Mouse (Mus musculus) liver, embryonic 16.5 days (tissue): ENCODE data around the gene Fkrp. TPM values are rescaled to one million over a fixed set of nuclear protein-coding genes. Genes with fewer than 3 reads are reported as not detected.

Experiments
- ATAC-seq: fragments of 200-750 bp; cut with Nextera tagmentation; 2 replicates; pipeline ENCODE4 v1.8.0; 2017; ENCODE audit warnings: low read depth, mild to moderate bottlenecking, moderate number of reproducible peaks, moderate library complexity
- H3K27ac ChIP-seq: fragments of 300-500 bp; sonication (generic); 2 replicates; pipeline ENCODE4 v1.5.1; 2014; ENCODE audit warnings: mild to moderate bottlenecking, low read length
- H3K27me3 ChIP-seq: fragments of 300-500 bp; sonication (generic); 2 replicates; pipeline ENCODE4 v1.6.1; 2014; ENCODE audit warnings: low read depth, low read length, mixed read lengths; ENCODE audit not compliant: control insufficient read depth, insufficient read depth
- H3K36me3 ChIP-seq: fragments of 300-500 bp; sonication (generic); 2 replicates; pipeline ENCODE4 v1.6.1; 2014; ENCODE audit warnings: mild to moderate bottlenecking; ENCODE audit not compliant: control insufficient read depth, insufficient read depth
- H3K4me1 ChIP-seq: fragments of 300-500 bp; sonication (generic); 2 replicates; pipeline ENCODE4 v1.6.1; 2014; ENCODE audit warnings: low read depth, low read length, mixed read lengths; ENCODE audit not compliant: control insufficient read depth
- H3K4me2 ChIP-seq: fragments of 300-500 bp; sonication (generic); 2 replicates; pipeline ENCODE4 v1.6.1; 2014; ENCODE audit warnings: low read depth, low read length, mixed read lengths
- H3K4me3 ChIP-seq: fragments of 300-500 bp; sonication (generic); 2 replicates; pipeline ENCODE4 v1.5.1; 2014; ENCODE audit warnings: low read depth, mild to moderate bottlenecking, low read length
- H3K9ac ChIP-seq: fragments of 300-500 bp; sonication (generic); 2 replicates; pipeline ENCODE4 v1.6.1; 2014; ENCODE audit warnings: low read depth, low read length
- H3K9me3 ChIP-seq: fragments of 300-500 bp; sonication (generic); replicated peaks from 2 replicates; pipeline ENCODE4 v1.6.1; 2016; ENCODE audit warnings: low read length; ENCODE audit not compliant: control insufficient read depth
- WGBS: fragments of 180-500 bp; shearing (Covaris S2); extraction: QIAGEN DNeasy Blood & Tissue Kit; methylation state at CpG from one replicate; pipeline ENCODE4 v1.1.7; 2014; ENCODE audit not compliant: insufficient replicate concordance; 5-methylcytosine and 5-hydroxymethylcytosine counted together
- polyA plus RNA-seq: library from polyadenylated mRNA; unstranded; fragments of >200 nt; fragmentation: Nextera tagmentation; extraction: Ambion mirVana; gene quantifications from 2 replicates; pipeline ENCODE4 v1.2.1, GENCODE M21; 2015

Fkrp gene
- polyA plus RNA-seq, 1 experiment from 2014 or later = 8.9 TPM

- H3K27me3 ChIP-seq = no peaks in the 10 kb centered on the region
- H3K4me3 ChIP-seq = peak overlapping the region; percentile 78
- peak overlapping the region; percentile 98 for H3K4me2 ChIP-seq
- peaks cover 2% of the 10 kb centered on the region for H3K36me3 ChIP-seq
- no peaks in the 10 kb centered on the region for H3K9me3 ChIP-seq
- peak overlapping the region; percentile 49 for H3K27ac ChIP-seq
- peak overlapping the region; percentile 65 for H3K9ac ChIP-seq
- no peak for ATAC-seq
- 6% methylated on average over 14 of the region's 14 CpGs for WGBS
- H3K4me1 ChIP-seq = peaks cover 33% of the 10 kb centered on the region
Measured at GRCm38 (mm10) chr7:16845072-16845819, 28.7 kb upstream of the Fkrp start.

DNA sequence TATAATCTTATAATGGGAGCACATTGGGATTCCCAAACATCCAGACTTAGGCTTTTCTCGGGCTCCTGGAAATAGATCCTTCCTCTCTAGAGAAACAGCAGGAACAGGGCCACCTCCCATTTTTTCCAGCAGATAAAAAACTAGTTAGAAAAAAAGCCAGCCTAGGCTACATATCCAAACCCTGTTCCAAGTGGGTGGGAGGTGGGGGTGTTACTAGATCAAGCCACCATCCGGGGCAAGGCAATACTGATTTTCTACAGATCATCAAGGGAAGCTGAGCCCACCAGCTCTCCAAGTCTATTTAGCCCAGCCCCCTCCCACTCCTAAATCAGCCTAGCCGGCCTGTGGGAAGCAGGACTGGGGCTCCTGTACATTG, 28.2 kb upstream of the Fkrp start:
- peak overlapping the region; percentile 65 for H3K9ac ChIP-seq
- peak overlapping the region; percentile 78 for H3K4me3 ChIP-seq
- H3K27me3 ChIP-seq = no peaks in the 10 kb centered on the region
- H3K4me1 ChIP-seq = peaks cover 33% of the 10 kb centered on the region
- no peaks in the 10 kb centered on the region for H3K9me3 ChIP-seq
- peak overlapping the region; percentile 98 for H3K4me2 ChIP-seq
- peak overlapping the region; percentile 49 for H3K27ac ChIP-seq
- ATAC-seq = no peak
- WGBS = 16% methylated on average over 3 of the region's 3 CpGs
- peaks cover 6% of the 10 kb centered on the region for H3K36me3 ChIP-seq

DNA sequence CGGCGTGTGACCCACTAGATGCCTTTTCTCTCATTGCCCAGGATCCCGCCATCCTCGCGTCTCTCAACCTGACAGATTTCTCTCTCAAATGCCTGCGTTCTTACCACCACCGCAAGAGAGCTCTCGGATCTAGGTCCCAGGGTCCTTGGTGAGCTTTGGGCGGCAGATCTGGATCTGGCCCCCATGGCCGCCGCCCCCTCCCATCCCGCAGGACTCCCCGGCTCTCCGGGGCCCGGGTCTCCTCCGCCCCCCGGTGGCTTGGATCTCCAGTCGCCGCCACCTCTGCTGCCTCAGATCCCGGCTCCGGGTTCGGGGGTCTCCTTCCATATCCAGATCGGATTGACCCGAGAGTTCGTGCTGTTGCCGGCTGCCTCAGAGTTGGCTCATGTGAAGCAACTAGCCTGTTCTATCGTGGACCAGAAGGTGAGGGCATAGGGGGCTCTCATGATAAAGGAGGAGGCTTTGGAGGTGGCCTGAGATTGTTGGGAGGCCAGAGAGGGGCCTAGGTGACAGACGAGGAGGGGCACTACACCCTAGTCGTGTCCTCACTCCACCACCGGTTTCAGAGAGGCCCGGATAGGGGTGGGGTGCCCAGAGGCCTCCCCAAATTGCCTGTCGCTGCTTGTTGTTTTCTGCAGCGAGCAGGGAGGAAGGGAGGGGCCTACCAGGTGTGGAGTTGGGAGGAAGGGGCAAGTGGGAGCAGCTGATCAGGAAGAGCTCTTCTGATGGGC, 27.1 kb upstream of the Fkrp start:
- Histone ChIP-seq H3K9me3 (no peaks in the 10 kb centered on the region), H3K36me3 (peaks cover 8% of the 10 kb centered on the region), H3K27ac (peak overlapping the region; percentile 72), H3K4me2 (peak overlapping the region; percentile 98), H3K4me1 (peaks cover 33% of the 10 kb centered on the region), H3K27me3 (no peaks in the 10 kb centered on the region), H3K9ac (peak overlapping the region; percentile 82), H3K4me3 (peak overlapping the region; percentile 78)
- WGBS = under 1% methylated on average over 33 of the region's 33 CpGs
- peak; percentile 30; the same call in 1 of the 2 replicates for ATAC-seq

DNA sequence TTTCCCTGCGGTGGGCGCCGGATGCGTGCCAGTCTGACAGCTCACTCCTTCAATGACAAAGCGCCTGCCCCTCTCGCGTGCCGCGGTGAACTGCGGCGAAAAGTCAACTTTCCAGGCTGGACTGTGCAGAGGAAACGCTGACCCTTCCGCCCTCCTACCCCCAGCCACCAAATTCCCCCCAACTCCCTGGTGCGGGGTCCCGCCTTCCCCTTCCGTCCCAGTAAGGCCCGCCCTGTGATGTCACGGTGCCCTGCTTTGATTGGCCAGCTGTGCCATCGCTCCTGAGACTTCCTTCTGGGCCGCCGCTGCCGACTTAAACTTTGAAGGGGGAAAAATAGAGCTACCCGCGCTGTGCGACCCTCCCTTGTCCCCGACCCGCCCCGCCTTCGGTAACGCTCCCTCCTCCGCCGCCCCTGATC, 26.1 kb upstream of the Fkrp start, which contains the start of gene Prkd2:
Gene Prkd2, plus strand, starts transcription at position 258 of the 419 bp plus-strand sequence.
- Histone ChIP-seq H3K4me2 (peak within 1 kb of the TSS; percentile 98), H3K9me3 (no peaks in the 10 kb centered on the region), H3K4me3 (peak within 1 kb of the TSS; percentile 78), H3K27me3 (no peaks in the 10 kb centered on the region), H3K9ac (peak within 1 kb of the TSS; percentile 82), H3K36me3 (peaks cover 13% of the 10 kb centered on the region), H3K27ac (peak within 1 kb of the TSS; percentile 72), H3K4me1 (peaks cover 33% of the 10 kb centered on the region)
- ATAC-seq = peak; percentile 82
- WGBS = under 1% methylated on average over 31 of the region's 32 CpGs

DNA sequence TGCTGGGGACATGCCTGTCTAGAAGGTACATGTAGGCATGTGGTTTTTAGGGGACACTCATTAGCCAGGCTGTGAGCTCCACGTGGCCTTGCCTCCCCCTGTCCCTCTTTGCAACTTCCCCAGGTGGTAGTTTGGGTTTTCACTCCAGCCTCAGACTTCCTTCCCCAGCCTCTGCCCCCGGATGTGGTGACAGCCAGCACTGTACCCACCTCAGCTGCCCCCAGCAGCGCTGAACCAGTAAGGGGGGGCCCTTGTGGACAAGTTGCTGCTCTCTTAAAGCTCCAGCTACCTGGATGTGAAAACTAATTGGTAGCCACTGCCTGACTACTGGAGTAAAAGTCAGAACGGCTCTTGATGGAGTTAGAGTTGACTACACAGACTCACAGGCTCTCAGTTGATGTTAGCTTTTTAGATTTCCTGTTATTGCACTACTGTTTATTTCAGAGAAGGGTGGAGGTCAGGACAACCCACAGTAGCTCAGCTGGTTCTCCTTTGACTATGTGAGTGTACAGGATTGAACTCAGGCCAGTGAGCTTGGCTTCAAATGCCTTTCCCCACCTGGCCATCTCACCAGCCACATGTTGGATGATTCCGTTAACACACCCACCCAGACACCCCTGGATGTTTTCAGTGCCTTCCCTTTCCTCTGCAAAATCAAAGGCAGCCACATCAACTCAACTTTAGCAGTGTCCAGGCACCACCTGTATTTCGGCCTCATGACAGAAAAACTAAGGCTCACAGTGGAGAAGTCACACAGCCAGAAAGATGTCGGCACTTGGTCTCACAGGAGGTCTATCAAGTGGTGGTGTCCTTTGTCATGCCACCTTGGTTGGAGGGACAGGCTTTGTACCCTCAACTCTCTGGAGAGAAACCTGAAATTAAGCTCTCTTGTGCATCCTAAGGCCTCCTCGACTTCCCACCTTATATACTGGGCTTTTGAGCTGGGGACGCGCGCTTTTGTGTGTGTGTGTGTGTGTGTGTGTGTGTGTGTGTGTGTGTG, 25.3 kb upstream of the Fkrp start:
- peak overlapping the region; percentile 43 for H3K27ac ChIP-seq
- H3K9ac ChIP-seq = no peak overlapping the region
- peak overlapping the region; percentile 98 for H3K4me2 ChIP-seq
- H3K36me3 ChIP-seq = peaks cover 17% of the 10 kb centered on the region
- no peaks in the 10 kb centered on the region for H3K9me3 ChIP-seq
- WGBS = 22% methylated on average over 11 of the region's 11 CpGs
- H3K4me3 ChIP-seq = peak overlapping the region; percentile 78
- no peak for ATAC-seq
- H3K27me3 ChIP-seq = no peaks in the 10 kb centered on the region
- peaks cover 33% of the 10 kb centered on the region for H3K4me1 ChIP-seq

GRCm38 (mm10) chr7:16841078-16841477, 24.5 kb upstream of the Fkrp start:
- H3K9ac ChIP-seq = no peak overlapping the region

DNA sequence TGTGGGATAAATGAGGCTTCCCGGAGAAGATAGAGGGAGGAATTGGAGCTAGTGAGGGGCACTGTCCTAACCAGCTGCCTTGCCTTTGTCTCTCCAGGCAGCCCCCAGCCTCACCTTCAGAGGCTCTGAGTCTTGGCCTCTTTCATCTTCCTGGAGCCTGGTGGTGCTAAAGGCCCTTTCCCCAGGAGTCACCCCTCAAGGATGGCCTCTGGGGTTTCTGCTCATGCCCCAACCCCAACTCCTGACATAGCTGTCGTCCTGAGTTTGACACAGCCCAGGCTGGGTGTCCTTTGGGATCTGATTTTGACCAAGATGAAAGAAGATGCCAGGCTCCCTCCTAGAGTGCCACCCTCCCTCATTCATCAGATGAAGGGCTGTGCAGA, 23.6 kb upstream of the Fkrp start:
- 90% methylated on average over 2 of the region's 2 CpGs for WGBS
- no peak overlapping the region for H3K9ac ChIP-seq
- no peaks in the 10 kb centered on the region for H3K27me3 ChIP-seq
- no peak overlapping the region for H3K27ac ChIP-seq
- H3K36me3 ChIP-seq = peaks cover 17% of the 10 kb centered on the region
- H3K4me3 ChIP-seq = no peak overlapping the region
- no peak overlapping the region for H3K4me2 ChIP-seq
- H3K4me1 ChIP-seq = peaks cover 26% of the 10 kb centered on the region
- ATAC-seq = no peak
- no peaks in the 10 kb centered on the region for H3K9me3 ChIP-seq

More at GRCm38 (mm10) chr7:16841078-16841477, 24.5 kb upstream of the Fkrp start:
- H3K36me3 ChIP-seq = peaks cover 17% of the 10 kb centered on the region
- H3K4me2 ChIP-seq = no peak overlapping the region
- WGBS = 49% methylated on average over 4 of the region's 4 CpGs
- no peaks in the 10 kb centered on the region for H3K9me3 ChIP-seq
- H3K4me1 ChIP-seq = peaks cover 33% of the 10 kb centered on the region
- no peak overlapping the region for H3K4me3 ChIP-seq
- no peaks in the 10 kb centered on the region for H3K27me3 ChIP-seq
- no peak overlapping the region for H3K27ac ChIP-seq
- no peak for ATAC-seq

GRCm38 (mm10) chr7:16839427-16840108, 23.0 kb upstream of the Fkrp start:
- ATAC-seq = no peak
- WGBS = 85% methylated on average over 12 of the region's 12 CpGs
- Histone ChIP-seq H3K4me1 (peaks cover 20% of the 10 kb centered on the region), H3K9ac (no peak overlapping the region), H3K4me3 (no peak overlapping the region), H3K4me2 (no peak overlapping the region), H3K27me3 (no peaks in the 10 kb centered on the region), H3K27ac (no peak overlapping the region), H3K9me3 (no peaks in the 10 kb centered on the region), H3K36me3 (peaks cover 17% of the 10 kb centered on the region)
